Mouse (Mus musculus) CH12.LX (cell line): ENCODE results near the gene Prkcsh. TPM values are rescaled to one million over a fixed set of nuclear protein-coding genes. Genes with fewer than 3 reads are reported as not detected.
A peak's percentile ranks its signal among the peaks of the same experiment; 100 is the strongest.

Experiments
- DNase-seq: peaks from one replicate; pipeline ENCODE4 v3.0.0-alpha.2; 2013; ENCODE audit errors: extremely low read depth
- H3K27ac ChIP-seq: 2 replicates; pipeline ENCODE4 v1.5.1; 2012; ENCODE audit warnings: low read depth, mild to moderate bottlenecking, control low read depth, moderate library complexity; ENCODE audit not compliant: insufficient read depth
- H3K27me3 ChIP-seq: replicated peaks from 2 replicates; pipeline ENCODE3; 2012; ENCODE audit warnings: inconsistent platforms
- H3K36me3 ChIP-seq, 2 experiments: replicated peaks in 1 of 2; 2 replicates each; pipeline versions ENCODE3 to v1.6.1; 2012; ENCODE audit warnings: inconsistent platforms in 1 of 2, low read length in 1 of 2, mild to moderate bottlenecking in 1 of 2, mixed read lengths in 1 of 2, moderate library complexity in 1 of 2; ENCODE audit not compliant: control insufficient read depth in 1 of 2, insufficient read depth in 1 of 2
- H3K4me1 ChIP-seq, 2 experiments: 2 replicates each; pipeline ENCODE4 v1.6.1; 2012; ENCODE audit warnings: inconsistent platforms in 1 of 2, moderate library complexity in 1 of 2; ENCODE audit not compliant: insufficient read depth in 2 of 2, control insufficient read depth in 1 of 2
- H3K4me2 ChIP-seq: 2 replicates; pipeline ENCODE4 v1.6.1; 2012; ENCODE audit warnings: low read depth, mild to moderate bottlenecking, control low read depth; ENCODE audit not compliant: poor library complexity, insufficient read depth, severe bottlenecking
- H3K4me3 ChIP-seq, 3 experiments: fragments of 150-350 bp in 1 of 3; sonication (generic) in 1 of 3; replicated peaks in 1 of 3; 2 replicates each; pipeline versions ENCODE3 to v1.5.1; 2011 to 2012; ENCODE audit warnings: low read depth in 2 of 3, low read length in 2 of 3, mild to moderate bottlenecking in 2 of 3, moderate library complexity in 2 of 3, control low read depth in 1 of 3, improper control_type of control experiment in 1 of 3, inconsistent platforms in 1 of 3, mixed read lengths in 1 of 3; ENCODE audit not compliant: poor library complexity in 1 of 3
- H3K79me2 ChIP-seq: replicated peaks from 2 replicates; pipeline ENCODE4 v1.6.1; 2012; ENCODE audit warnings: mild to moderate bottlenecking, moderate library complexity; ENCODE audit not compliant: control insufficient read depth, poor library complexity, insufficient read depth, severe bottlenecking; ENCODE audit errors: extremely low read depth
- H3K9ac ChIP-seq: 2 replicates; pipeline ENCODE4 v1.6.1; 2012; ENCODE audit warnings: low read depth, mild to moderate bottlenecking, control low read depth, moderate library complexity; ENCODE audit not compliant: insufficient read depth
- H3K9me3 ChIP-seq: replicated peaks from 2 replicates; pipeline ENCODE3; 2012; ENCODE audit warnings: low read length, inconsistent platforms, mixed read lengths
- CHD2 ChIP-seq: IDR thresholded peaks from 2 replicates; pipeline ENCODE4 v1.6.1; 2011; ENCODE audit warnings: low read length, improper control_type of control experiment
- CTCF ChIP-seq, 2 experiments: IDR thresholded peaks in 1 of 2; conservative IDR thresholded peaks in 1 of 2; 2 replicates each; pipeline ENCODE4 v1.5.1; 2011 to 2012; ENCODE audit warnings: low read depth in 2 of 2, low read length in 2 of 2, improper control_type of control experiment in 1 of 2, inconsistent platforms in 1 of 2, mild to moderate bottlenecking in 1 of 2, moderate library complexity in 1 of 2
- HCFC1 ChIP-seq: IDR thresholded peaks from 2 replicates; pipeline ENCODE4 v1.6.1; 2012; ENCODE audit warnings: low read depth, mild to moderate bottlenecking, inconsistent platforms, low read length, improper control_type of control experiment
- MAX ChIP-seq: IDR thresholded peaks from 2 replicates; pipeline ENCODE4 v1.6.1; 2011; ENCODE audit warnings: low read length, improper control_type of control experiment
- MEF2A ChIP-seq: IDR thresholded peaks from 2 replicates; pipeline ENCODE4 v1.6.1; 2014; ENCODE audit warnings: low read depth, mild to moderate bottlenecking, inconsistent platforms, low read length, improper control_type of control experiment, borderline replicate concordance
- MYC ChIP-seq: IDR thresholded peaks from 2 replicates; pipeline ENCODE4 v1.6.1; 2011; ENCODE audit warnings: low read depth, mild to moderate bottlenecking, improper control_type of control experiment, low read length
- NELFE ChIP-seq: IDR thresholded peaks from 2 replicates; pipeline ENCODE4 v1.6.1; 2011; ENCODE audit warnings: low read depth, low read length, improper control_type of control experiment
- NRF1 ChIP-seq: IDR thresholded peaks from 2 replicates; pipeline ENCODE4 v1.6.1; 2014; ENCODE audit warnings: low read depth, mild to moderate bottlenecking, inconsistent platforms, low read length, improper control_type of control experiment, moderate library complexity
- POLR2A ChIP-seq: IDR thresholded peaks from 2 replicates; pipeline ENCODE4 v1.6.1; 2011; ENCODE audit warnings: low read depth, mild to moderate bottlenecking, improper control_type of control experiment, low read length
- POLR2AphosphoS2 ChIP-seq: IDR thresholded peaks from 2 replicates; pipeline ENCODE4 v1.6.1; 2011; ENCODE audit warnings: low read depth, low read length, improper control_type of control experiment
- RAD21 ChIP-seq: IDR thresholded peaks from 2 replicates; pipeline ENCODE4 v1.6.1; 2011; ENCODE audit warnings: low read depth, mild to moderate bottlenecking, low read length, improper control_type of control experiment, moderate library complexity
- SIN3A ChIP-seq: IDR thresholded peaks from 2 replicates; pipeline ENCODE4 v1.6.1; 2012; ENCODE audit warnings: low read length, improper control_type of control experiment, inconsistent platforms
- UBTF ChIP-seq: IDR thresholded peaks from 2 replicates; pipeline ENCODE4 v1.6.1; 2012; ENCODE audit warnings: low read depth, mild to moderate bottlenecking, inconsistent platforms, low read length, improper control_type of control experiment, moderate library complexity
- USF1 ChIP-seq: IDR thresholded peaks from 2 replicates; pipeline ENCODE4 v1.6.1; 2014; ENCODE audit warnings: low read depth, mild to moderate bottlenecking, inconsistent platforms, low read length, improper control_type of control experiment
- USF2 ChIP-seq: conservative IDR thresholded peaks from 2 replicates; pipeline ENCODE4 v1.6.1; 2011; ENCODE audit warnings: low read depth, low read length, improper control_type of control experiment
- ZC3H11A ChIP-seq: IDR thresholded peaks from 2 replicates; pipeline ENCODE4 v1.6.1; 2012; ENCODE audit warnings: low read depth, mild to moderate bottlenecking, inconsistent platforms, low read length, improper control_type of control experiment
- ZNF384 ChIP-seq: IDR thresholded peaks from 2 replicates; pipeline ENCODE4 v1.6.1; 2012; ENCODE audit warnings: low read depth, low read length, improper control_type of control experiment, inconsistent platforms
- dilution Hi-C: fragments of 300-500 bp; cut with MboI; formaldehyde crosslinking; loops from 2 replicates; pipeline ENCODE4 v1.14.3; 2020; ENCODE audit warnings: low sequenced_read_pairs; ENCODE audit not compliant: extremely low pct_unique_long_range_greater_than_20kb, extremely low pct_ligation_motif_present
- in situ Hi-C: fragments of 300-500 bp; cut with MboI; formaldehyde crosslinking; loops from 3 replicates; pipeline ENCODE4 v1.14.3; 2019; ENCODE audit warnings: low sequenced_read_pairs, low pct_ligation_motif_present, low pct_unique_long_range_greater_than_20kb, mixed read lengths
- polyA plus RNA-seq: library from polyadenylated mRNA; unstranded; fragments of >175 nt; gene quantifications from 2 replicates; pipeline ENCODE4 v1.2.1, GENCODE M21; 2012; ENCODE audit warnings: low read depth; ENCODE audit not compliant: insufficient read length
- total RNA-seq, 2 experiments: library from RNA; depleted of rRNA; stranded (reverse); fragments of 300-350 nt in 1 of 2; fragments of >200 nt in 1 of 2; gene quantifications; 2 replicates each; pipeline ENCODE4 v1.2.3; 2012 to 2014

Prkcsh gene
- total and polyA plus RNA-seq, 3 experiments, result 72.1 to 160 (median 148) TPM

- H3K36me3 ChIP-seq, result peaks cover 3% of the 10 kb centered on the region in 2 experiments
- H3K9ac ChIP-seq, result peak overlapping the region; percentile 22; the same call in 1 of the 2 replicates
- no peaks in the 10 kb centered on the region for H3K79me2 ChIP-seq
- H3K27ac ChIP-seq, result no peak overlapping the region
- no peak for DNase-seq
- dilution Hi-C loops, result no loop called here
- H3K4me3 ChIP-seq, result peak overlapping the region in 2 of 3 experiments; percentile 15 to 51
- H3K27me3 ChIP-seq, result peaks cover 47% of the 10 kb centered on the region
- H3K9me3 ChIP-seq, result no peaks in the 10 kb centered on the region
- TF ChIP-seq CHD2 (no peak), POLR2AphosphoS2 (no peak), MYC (no peak), USF2 (no peak), UBTF (no peak), USF1 (no peak), ZC3H11A (no peak), CTCF (conservative IDR thresholded peaks at IDR 0.05 in 1 of 2, IDR thresholded peaks at IDR 0.05 in 1 of 2; ENCODE audit: low read depth in 2 of 2, low read length in 2 of 2) (no peak), NRF1 (no peak), POLR2A (no peak)
- peak overlapping the region; percentile 85 for H3K4me2 ChIP-seq
- in situ Hi-C loops, result loop anchor here (5.0 kb wide), 1 partner anchor 40 kb away; the partner anchor contains the start of genes Ccdc151 and Prkcsh
- peaks cover 7 to 11% of the 10 kb centered on the region in 2 experiments; a peak in 3 of 4 replicates for H3K4me1 ChIP-seq
Measured at GRCm38 (mm10) chr9:21962010-21962409, 40.6 kb upstream of the Prkcsh start.

DNA sequence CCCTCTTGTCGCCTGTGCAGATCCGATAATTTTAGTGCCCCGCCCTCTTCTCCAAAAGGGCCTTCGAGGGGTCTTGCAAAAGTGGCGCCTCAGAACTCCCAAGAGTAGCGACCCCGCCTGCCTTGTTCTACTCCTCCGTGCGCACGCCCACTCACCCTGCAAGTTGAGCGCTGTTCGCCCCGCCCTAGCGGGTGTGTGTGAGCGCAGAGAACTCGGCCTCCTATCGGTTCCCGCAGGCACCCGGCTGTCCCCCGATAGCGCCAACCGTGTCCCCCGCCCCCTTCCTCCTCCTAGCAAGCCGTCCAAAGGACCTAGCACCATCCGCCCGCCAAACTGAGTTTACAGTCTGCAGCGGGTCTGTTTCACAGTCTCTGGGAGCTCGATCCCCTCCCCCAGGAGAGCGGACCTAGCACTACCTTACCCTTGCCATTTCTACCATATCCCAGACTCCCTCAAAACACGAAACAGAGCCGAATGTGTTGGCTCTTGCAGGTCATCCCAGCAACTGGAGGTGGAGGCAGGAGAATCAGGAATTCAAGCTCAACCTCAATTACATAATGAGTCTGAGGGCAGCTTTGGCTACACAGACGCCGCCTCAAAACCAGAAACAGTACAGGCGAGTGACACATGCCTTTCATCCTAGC is 40.1 kb upstream of the Prkcsh start:
- dilution Hi-C loops, result no loop called here
- in situ Hi-C loops, result loop anchor here (5.0 kb wide), 1 partner anchor 40 kb away; the partner anchor contains the start of genes Ccdc151 and Prkcsh
- no peak for TF ChIP-seq HCFC1
- TF ChIP-seq SIN3A, result no peak
- TF ChIP-seq NELFE, result no peak
- TF ChIP-seq MAX, result no peak
- no peak for TF ChIP-seq RAD21
- no peak for TF ChIP-seq ZC3H11A
- TF ChIP-seq USF2, result no peak
- TF ChIP-seq NRF1, result peak; percentile 64
- TF ChIP-seq POLR2A, result no peak
- no peak for TF ChIP-seq ZNF384
- TF ChIP-seq CTCF (conservative IDR thresholded peaks at IDR 0.05 in 1 of 2, IDR thresholded peaks at IDR 0.05 in 1 of 2; ENCODE audit: low read depth in 2 of 2, low read length in 2 of 2), result peak in 1 of 2 experiments; percentile 9; a peak in 1 of 4 replicates
- TF ChIP-seq MEF2A, result no peak

More for the DNA sequence above, 40.1 kb upstream of the Prkcsh start:
- Histone ChIP-seq H3K27ac (no peak overlapping the region), H3K79me2 (no peaks in the 10 kb centered on the region), H3K9me3 (no peaks in the 10 kb centered on the region), H3K4me3 (peak overlapping the region in 2 of 3 experiments; percentile 15 to 51), H3K4me2 (peak overlapping the region; percentile 85), H3K4me1 (peaks cover 7 to 11% of the 10 kb centered on the region in 2 experiments; a peak in 3 of 4 replicates), H3K27me3 (peaks cover 51% of the 10 kb centered on the region), H3K36me3 (peaks cover 2 to 3% of the 10 kb centered on the region in 2 experiments), H3K9ac (peak overlapping the region; percentile 22; the same call in 1 of the 2 replicates)
- no peak for DNase-seq
